ENCODE assay signal across 8 mouse cellular contexts in genomic region chr13:104285737-104286311, GRCm38 (mm10). TPM values are rescaled to one million over a fixed set of nuclear protein-coding genes. Genes with fewer than 3 reads are reported as not detected.
DNase-seq lines count a peak whose midpoint lies in the region; ATAC-seq and TF ChIP-seq lines count a peak whose summit lies in the region.

No protein-coding gene starts in this region.

- no peak overlapping the region for H3K27ac ChIP-seq in embryonic facial prominence, embryonic 11.5 days (replicated peaks; ENCODE audit: low read depth, low read length)
- peak overlapping the region; percentile 97 for H3K27ac ChIP-seq in heart, embryonic 15.5 days
- peak overlapping the region; percentile 83 for H3K27ac ChIP-seq in lung, embryonic 14.5 days (ENCODE audit: low read depth)

- no peaks in the 10 kb centered on the region for H3K9me3 ChIP-seq in embryonic facial prominence, embryonic 11.5 days (replicated peaks; ENCODE audit: control insufficient read depth, low read length)
- H3K9me3 ChIP-seq in heart, embryonic 15.5 days (replicated peaks), result no peaks in the 10 kb centered on the region
- H3K9me3 ChIP-seq in lung, embryonic 14.5 days (ENCODE audit: low read depth, low read length), result no peaks in the 10 kb centered on the region

- peak; percentile 26 for DNase-seq in R1 (ENCODE audit: low read depth, low spot score)
- DNase-seq in embryonic facial prominence, embryonic 11.5 days (ENCODE audit: low spot score), result peak; percentile 52
- peak; percentile 47 for DNase-seq in kidney, postnatal 10 days
- DNase-seq in lung, embryonic 14.5 days, result peak; percentile 67
- DNase-seq in retina, embryonic 14.5 days (ENCODE audit: low spot score), result peak; percentile 31

- H3K79me2 ChIP-seq in C2C12 (ENCODE audit: control insufficient read depth, insufficient read depth), result peaks cover 31% of the 10 kb centered on the region

- H3K36me3 ChIP-seq in C2C12 (ENCODE audit: control insufficient read depth, insufficient read depth), result no peaks in the 10 kb centered on the region
- H3K36me3 ChIP-seq in embryonic facial prominence, embryonic 11.5 days (replicated peaks; ENCODE audit: control insufficient read depth, insufficient read depth, low read depth, low read length), result no peaks in the 10 kb centered on the region
- no peaks in the 10 kb centered on the region for H3K36me3 ChIP-seq in heart, embryonic 15.5 days
- H3K36me3 ChIP-seq in lung, embryonic 14.5 days (ENCODE audit: insufficient read depth), result no peaks in the 10 kb centered on the region

- TF ChIP-seq CTCF in C2C12 (IDR thresholded peaks at IDR 0.05; ENCODE audit: control insufficient read depth, insufficient read depth, insufficient read length), result no peak
- no peak for TF ChIP-seq CTCF in lung, embryonic 14.5 days (IDR thresholded peaks at IDR 0.05; ENCODE audit: low read depth)

- H3K4me3 ChIP-seq in C2C12 (ENCODE audit: insufficient read depth, poor library complexity, severe bottlenecking), result peak overlapping the region; percentile 44
- peak overlapping the region; percentile 40 for H3K4me3 ChIP-seq in embryonic facial prominence, embryonic 11.5 days (ENCODE audit: low read depth, low read length)
- H3K4me3 ChIP-seq in heart, embryonic 15.5 days, result peak overlapping the region; percentile 58
- H3K4me3 ChIP-seq in lung, embryonic 14.5 days (ENCODE audit: low read depth, low read length), result peak overlapping the region; percentile 44

- peaks cover 20% of the 10 kb centered on the region for H3K79me3 ChIP-seq in C2C12 (ENCODE audit: low read depth)

- WGBS in embryonic facial prominence, embryonic 11.5 days, result 1% methylated on average over 10 of the region's 10 CpGs
- WGBS in heart, embryonic 15.5 days, result under 1% methylated on average over 10 of the region's 10 CpGs
- under 1% methylated on average over 10 of the region's 10 CpGs for WGBS in lung, embryonic 14.5 days

- peak overlapping the region; percentile 6 for H3ac ChIP-seq in C2C12 (ENCODE audit: control insufficient read depth, insufficient read length, low read depth)

- peak overlapping the region; percentile 32 for H3K9ac ChIP-seq in embryonic facial prominence, embryonic 11.5 days (replicated peaks; ENCODE audit: low read length)
- H3K9ac ChIP-seq in heart, embryonic 15.5 days, result peak overlapping the region; percentile 54
- peak overlapping the region; percentile 45 for H3K9ac ChIP-seq in lung, embryonic 14.5 days

- no peaks in the 10 kb centered on the region for H3K4me1 ChIP-seq in embryonic facial prominence, embryonic 11.5 days (ENCODE audit: control insufficient read depth, insufficient read depth, low read length)
- H3K4me1 ChIP-seq in heart, embryonic 15.5 days (replicated peaks), result 0 out of 2 replicates have a peak, but pooled peaks cover 5% of the 10 kb centered on the region
- H3K4me1 ChIP-seq in lung, embryonic 14.5 days (ENCODE audit: insufficient read depth), result no peaks in the 10 kb centered on the region

- H3K27me3 ChIP-seq in C2C12 (ENCODE audit: control insufficient read depth, insufficient read depth, insufficient read length), result no peaks in the 10 kb centered on the region
- no peaks in the 10 kb centered on the region for H3K27me3 ChIP-seq in embryonic facial prominence, embryonic 11.5 days (ENCODE audit: control insufficient read depth, insufficient read depth, low read length)
- no peaks in the 10 kb centered on the region for H3K27me3 ChIP-seq in heart, embryonic 15.5 days
- H3K27me3 ChIP-seq in lung, embryonic 14.5 days (ENCODE audit: insufficient read depth, low read length), result no peaks in the 10 kb centered on the region

- no peak for ATAC-seq in embryonic facial prominence, embryonic 11.5 days (replicated peaks; ENCODE audit: insufficient number of reproducible peaks, low FRiP score, low TSS enrichment, low read depth)
- ATAC-seq in heart, embryonic 15.5 days (replicated peaks; ENCODE audit: insufficient number of reproducible peaks, insufficient read depth, low FRiP score, low read depth), result no peak
- no peak for ATAC-seq in lung, embryonic 14.5 days (ENCODE audit: insufficient read depth)
- ATAC-seq in erythroid progenitor cell, adult 5-6 weeks (replicated peaks; ENCODE audit: low FRiP score, poor library complexity, severe bottlenecking), result no peak

- peak overlapping the region; percentile 56 for H3K4me2 ChIP-seq in embryonic facial prominence, embryonic 11.5 days (ENCODE audit: low read depth, low read length)
- peak overlapping the region; percentile 64 for H3K4me2 ChIP-seq in heart, embryonic 15.5 days
- H3K4me2 ChIP-seq in lung, embryonic 14.5 days, result peak overlapping the region; percentile 77

TF ChIP-seq in C2C12, 6 proteins besides CTCF, POLR2A, EP300 and RAD21:
- no peak for TF ChIP-seq MYOD1 (IDR thresholded peaks at IDR 0.05; ENCODE audit: control insufficient read depth, insufficient read length, low read depth)
- TF ChIP-seq CEBPB (IDR thresholded peaks at IDR 0.05; ENCODE audit: low read depth), result no peak
- TF ChIP-seq FOSL1 (IDR thresholded peaks at IDR 0.05; ENCODE audit: insufficient read depth, low read length, poor library complexity, severe bottlenecking), result no peak

RNA-seq across cellular contexts. Expression of gene Adamts6, which starts 1.8 kb away (rescaled TPM):
- 1.3 TPM for polyA plus RNA-seq in C2C12 (2012; fragmentation: generic; extraction: Trizol)
- polyA plus RNA-seq in embryonic facial prominence, embryonic 11.5 days (2014; fragmentation: Nextera tagmentation; extraction: Ambion mirVana), result 3.1 and 3.7 TPM in 2 replicates
- polyA plus RNA-seq in heart, embryonic 15.5 days (2015; fragmentation: Nextera tagmentation; extraction: Ambion mirVana), result 4.6 and 5.1 TPM in 2 replicates
- polyA plus RNA-seq in lung, embryonic 14.5 days (2014; fragmentation: Nextera tagmentation; extraction: Ambion mirVana), result 4.5 and 5.9 TPM in 2 replicates
- total RNA-seq in erythroid progenitor cell, adult 5-6 weeks (2015; ENCODE audit: low replicate concordance), result 1.1 and 2.9 TPM in 2 replicates
- total RNA-seq in erythroid progenitor cell, adult 5-6 weeks (2017; ENCODE audit: low replicate concordance), result 0.61 and 1.3 TPM in 2 replicates

RNA-seq across cellular contexts. Expression of gene Ppwd1, which starts 57.2 kb away (rescaled TPM):
- 6.0 TPM for polyA plus RNA-seq in C2C12 (2012; fragmentation: generic; extraction: Trizol)
- polyA plus RNA-seq in embryonic facial prominence, embryonic 11.5 days (2014; fragmentation: Nextera tagmentation; extraction: Ambion mirVana), result 15.4 and 19.3 TPM in 2 replicates
- polyA plus RNA-seq in heart, embryonic 15.5 days (2015; fragmentation: Nextera tagmentation; extraction: Ambion mirVana), result 8.7 and 8.8 TPM in 2 replicates
- polyA plus RNA-seq in lung, embryonic 14.5 days (2014; fragmentation: Nextera tagmentation; extraction: Ambion mirVana), result 17.8 and 17.9 TPM in 2 replicates
- total RNA-seq in erythroid progenitor cell, adult 5-6 weeks (2015; ENCODE audit: low replicate concordance), result 72.5 and 74.6 TPM in 2 replicates
- 56.1 and 100 TPM in 2 replicates for total RNA-seq in erythroid progenitor cell, adult 5-6 weeks (2017; ENCODE audit: low replicate concordance)

RNA-seq across cellular contexts. Expression of gene Cenpk, which starts 57.4 kb away (rescaled TPM):
- polyA plus RNA-seq in C2C12 (2012; fragmentation: generic; extraction: Trizol), result 12.6 TPM
- 84.3 and 100 TPM in 2 replicates for polyA plus RNA-seq in embryonic facial prominence, embryonic 11.5 days (2014; fragmentation: Nextera tagmentation; extraction: Ambion mirVana)
- polyA plus RNA-seq in heart, embryonic 15.5 days (2015; fragmentation: Nextera tagmentation; extraction: Ambion mirVana), result 36.1 and 38.9 TPM in 2 replicates
- 78.6 and 89.4 TPM in 2 replicates for polyA plus RNA-seq in lung, embryonic 14.5 days (2014; fragmentation: Nextera tagmentation; extraction: Ambion mirVana)
- 128 and 134 TPM in 2 replicates for total RNA-seq in erythroid progenitor cell, adult 5-6 weeks (2015; ENCODE audit: low replicate concordance)
- 324 and 373 TPM in 2 replicates for total RNA-seq in erythroid progenitor cell, adult 5-6 weeks (2017; ENCODE audit: low replicate concordance)
